Mouse (Mus musculus): ENCODE data around the gene Ndufb5. TPM values are rescaled to one million over a fixed set of nuclear protein-coding genes. Genes with fewer than 3 reads are reported as not detected.
"Not testable (repeated sequence)": the region's sequence is repeated elsewhere in the genome, so short reads cannot be mapped to it uniquely, and the experiment has no call there.

The Ndufb5 gene
- polyA plus RNA-seq, 1 experiment from 2014 or later, result 302 TPM

DNA sequence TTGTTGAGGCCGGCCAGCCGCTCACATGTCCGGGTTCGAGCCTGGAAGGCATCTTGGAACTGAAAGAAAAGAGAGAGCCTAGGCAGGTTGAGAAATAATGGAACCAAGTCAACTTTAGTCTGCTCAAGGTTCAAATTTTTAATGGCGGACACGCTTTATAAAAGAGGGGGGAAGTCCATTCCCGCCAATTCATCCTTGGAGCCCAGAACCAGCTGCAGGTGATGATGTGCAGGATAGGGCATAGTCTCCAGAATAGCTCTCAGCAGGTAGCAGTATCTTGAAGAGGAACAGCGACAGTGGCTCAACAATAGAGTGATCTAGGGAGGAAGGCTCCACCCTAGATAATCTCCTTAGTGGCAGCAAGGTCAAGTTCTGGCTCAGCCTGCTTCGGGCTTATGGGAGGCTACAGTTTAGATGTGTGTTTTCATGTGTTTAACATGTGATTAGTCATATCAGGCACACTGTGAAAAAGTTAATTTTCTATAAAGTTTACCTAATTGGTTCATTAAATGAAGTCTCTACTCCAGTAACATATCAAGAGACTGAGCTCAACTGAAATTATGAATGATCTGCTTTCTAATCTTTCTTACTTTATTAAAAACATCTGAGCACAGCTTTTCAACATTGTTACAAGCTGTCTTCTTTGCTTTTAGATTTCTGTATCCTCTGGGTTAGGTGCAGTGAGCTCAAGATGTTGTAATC lies 31.0 kb upstream of the Ndufb5 start, which contains the start of gene Actl6a:
TSS of gene Actl6a (plus strand) at position 652 of the 702 bp plus-strand sequence.
- H3K4me3 ChIP-seq; H3K9me3 ChIP-seq; H3K36me3 ChIP-seq; H3K27me3 ChIP-seq (ENCODE audit: insufficient read depth, poor library complexity, severe bottlenecking); H3K27ac ChIP-seq; DNase-seq (ENCODE audit: low spot score): not testable (repeated sequence)
- peaks cover 12% of the 10 kb centered on the region for H3K4me1 ChIP-seq (replicated peaks)
- 83% methylated on average over 9 of the region's 9 CpGs for WGBS

DNA sequence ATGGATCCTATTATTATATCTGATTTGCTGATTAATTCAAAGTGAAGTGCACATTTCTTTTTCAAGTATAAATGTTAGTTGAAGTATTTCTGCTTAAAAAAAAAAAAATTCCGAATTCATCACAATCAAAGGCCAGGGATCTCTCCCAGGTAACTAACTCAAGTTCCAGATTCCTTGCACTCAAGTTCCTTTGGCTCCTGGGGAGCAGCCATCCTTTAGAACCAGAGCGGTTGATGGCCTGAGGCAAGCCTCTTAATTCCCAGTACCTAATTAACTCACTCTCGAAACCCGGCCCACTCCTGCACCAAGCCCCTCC lies 28.8 kb upstream of the Ndufb5 start:
- peaks cover 12% of the 10 kb centered on the region for H3K4me1 ChIP-seq (replicated peaks)
- H3K27ac ChIP-seq, result peak overlapping the region; percentile 98
- no peaks in the 10 kb centered on the region for H3K27me3 ChIP-seq (ENCODE audit: insufficient read depth, poor library complexity, severe bottlenecking)
- H3K36me3 ChIP-seq, result peaks cover 18% of the 10 kb centered on the region
- DNase-seq (ENCODE audit: low spot score), result no peak
- no peaks in the 10 kb centered on the region for H3K9me3 ChIP-seq
- WGBS, result 4% methylated on average over 4 of the region's 4 CpGs
- peak overlapping the region; percentile 99 for H3K4me3 ChIP-seq

DNA sequence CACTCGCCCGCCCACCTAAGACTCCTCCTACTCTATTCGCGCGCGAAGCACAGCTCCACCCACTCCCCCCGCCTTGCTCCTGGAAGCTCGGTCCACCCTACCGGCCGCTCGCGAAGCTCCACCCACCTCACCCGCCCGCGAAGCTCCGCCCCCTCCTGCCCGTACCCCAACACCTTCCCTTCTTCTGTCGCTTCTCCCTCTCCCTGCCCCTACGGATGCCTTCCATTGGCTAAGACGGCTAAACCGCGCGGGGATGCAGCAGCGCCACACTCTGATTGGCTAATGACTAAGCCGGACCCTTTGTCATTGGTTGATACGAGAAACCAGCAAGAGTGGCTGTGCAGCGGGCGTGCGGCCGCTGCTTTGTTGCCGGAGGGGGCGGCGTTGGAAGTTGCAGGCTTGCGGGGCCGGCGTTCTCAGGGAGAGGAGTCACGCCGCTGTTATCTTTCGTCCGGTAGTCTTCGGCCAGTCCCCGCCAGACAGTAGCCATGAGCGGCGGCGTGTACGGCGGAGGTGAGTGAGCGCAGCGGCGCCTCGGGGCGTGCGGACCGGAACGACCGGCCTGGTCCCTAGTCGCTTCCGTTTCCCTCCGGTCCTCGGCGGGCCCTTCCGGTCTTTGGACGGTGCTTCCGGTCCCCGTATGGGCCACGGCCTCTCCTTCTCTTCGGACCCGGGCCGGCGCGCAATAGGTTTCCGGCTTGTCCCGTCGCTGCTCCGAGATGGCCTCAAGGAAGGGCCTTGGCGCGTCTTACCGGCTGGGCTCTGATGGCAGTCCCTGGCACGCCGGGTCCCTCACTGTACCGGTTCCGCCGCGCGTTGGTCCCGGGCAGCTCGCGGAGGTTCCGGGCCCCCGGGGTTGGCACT lies 28.2 kb upstream of the Ndufb5 start:
- Histone ChIP-seq H3K27me3 (ENCODE audit: insufficient read depth, poor library complexity, severe bottlenecking) (no peaks in the 10 kb centered on the region), H3K27ac (peak overlapping the region; percentile 98), H3K4me3 (peak overlapping the region; percentile 99), H3K9me3 (no peaks in the 10 kb centered on the region), H3K36me3 (peaks cover 24% of the 10 kb centered on the region), H3K4me1 (replicated peaks) (peaks cover 12% of the 10 kb centered on the region)
- WGBS, result under 1% methylated on average over 90 of the region's 90 CpGs
- peak; percentile 99 for DNase-seq (ENCODE audit: low spot score)

DNA sequence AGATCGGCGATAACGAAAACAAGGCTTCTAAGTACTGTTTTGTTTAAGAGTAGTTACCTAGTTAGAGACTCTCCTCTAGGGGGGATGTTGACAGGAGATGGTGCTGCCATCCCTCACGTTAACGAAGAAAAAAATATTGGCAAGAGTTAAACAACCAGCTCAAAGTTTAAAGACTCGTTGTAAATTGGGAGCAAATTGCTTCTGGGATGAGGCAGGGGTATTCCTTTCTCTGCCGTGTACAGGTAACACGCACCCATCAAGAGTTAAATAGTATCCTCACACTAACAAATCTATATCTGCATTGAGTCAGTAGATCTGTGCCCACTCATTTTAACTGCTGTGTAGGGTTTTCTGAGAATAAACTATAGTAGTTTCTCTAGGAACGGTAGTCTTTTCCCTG lies 27.4 kb upstream of the Ndufb5 start:
- Histone ChIP-seq H3K4me3 (peak overlapping the region; percentile 99), H3K27ac (peak overlapping the region; percentile 98), H3K27me3 (ENCODE audit: insufficient read depth, poor library complexity, severe bottlenecking) (no peaks in the 10 kb centered on the region), H3K4me1 (replicated peaks) (peaks cover 12% of the 10 kb centered on the region), H3K9me3 (no peaks in the 10 kb centered on the region), H3K36me3 (peaks cover 32% of the 10 kb centered on the region)
- no peak for DNase-seq (ENCODE audit: low spot score)
- 9% methylated on average over 9 of the region's 9 CpGs for WGBS

DNA sequence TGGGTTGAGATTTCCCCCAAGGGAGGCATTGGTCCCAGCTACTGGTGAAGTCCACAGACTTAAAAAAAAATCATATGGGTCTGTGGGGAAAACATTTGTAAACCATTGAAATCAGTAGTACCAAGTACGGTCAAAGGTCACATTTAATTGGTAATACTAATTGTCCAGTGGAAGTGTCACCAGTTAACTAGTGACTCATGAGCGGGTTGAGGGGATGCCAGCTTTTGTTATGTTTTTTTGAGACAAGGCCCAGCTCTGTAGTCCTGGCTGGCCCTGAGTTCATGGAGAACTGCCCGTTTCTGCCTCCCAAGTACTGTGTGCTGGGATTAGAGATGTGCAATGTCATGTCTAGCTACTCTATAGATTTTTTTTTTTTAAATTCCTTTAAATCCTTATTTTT lies 23.1 kb upstream of the Ndufb5 start:
- WGBS, result 91% methylated on average over 3 of the region's 3 CpGs

DNA sequence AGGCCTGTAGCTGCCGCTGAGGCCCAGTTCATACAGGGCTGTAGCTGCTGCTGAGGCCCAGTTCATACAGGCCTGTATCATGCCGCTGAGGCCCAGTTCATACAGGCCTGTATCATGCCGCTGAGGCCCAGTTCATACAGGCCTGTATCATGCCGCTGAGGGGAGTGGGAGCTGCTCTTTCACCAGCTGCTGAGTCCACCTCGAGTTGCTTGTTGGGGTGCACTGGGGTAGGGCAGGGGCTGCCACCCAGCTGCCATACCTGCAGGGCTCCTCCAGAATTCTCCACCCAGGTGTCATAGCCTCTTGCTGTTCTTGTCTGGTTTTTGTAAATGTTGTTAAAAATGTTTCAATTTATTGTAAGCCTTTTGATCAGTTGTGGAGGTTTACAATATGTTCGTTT lies 19.4 kb upstream of the Ndufb5 start:
- not testable (repeated sequence) for H3K27ac ChIP-seq; H3K4me1 ChIP-seq (replicated peaks); H3K9me3 ChIP-seq; H3K4me3 ChIP-seq; DNase-seq (ENCODE audit: low spot score); H3K27me3 ChIP-seq (ENCODE audit: insufficient read depth, poor library complexity, severe bottlenecking)
- 96% methylated on average over 6 of the region's 6 CpGs for WGBS
- H3K36me3 ChIP-seq, result peaks cover 100% of the 10 kb centered on the region

More for the DNA sequence above, 23.1 kb upstream of the Ndufb5 start:
- no peak overlapping the region for H3K27ac ChIP-seq
- H3K9me3 ChIP-seq, result no peaks in the 10 kb centered on the region
- H3K27me3 ChIP-seq (ENCODE audit: insufficient read depth, poor library complexity, severe bottlenecking), result no peaks in the 10 kb centered on the region
- no peak for DNase-seq (ENCODE audit: low spot score)
- H3K36me3 ChIP-seq, result peaks cover 75% of the 10 kb centered on the region
- H3K4me1 ChIP-seq (replicated peaks), result peaks cover 12% of the 10 kb centered on the region
- H3K4me3 ChIP-seq, result no peak overlapping the region

DNA sequence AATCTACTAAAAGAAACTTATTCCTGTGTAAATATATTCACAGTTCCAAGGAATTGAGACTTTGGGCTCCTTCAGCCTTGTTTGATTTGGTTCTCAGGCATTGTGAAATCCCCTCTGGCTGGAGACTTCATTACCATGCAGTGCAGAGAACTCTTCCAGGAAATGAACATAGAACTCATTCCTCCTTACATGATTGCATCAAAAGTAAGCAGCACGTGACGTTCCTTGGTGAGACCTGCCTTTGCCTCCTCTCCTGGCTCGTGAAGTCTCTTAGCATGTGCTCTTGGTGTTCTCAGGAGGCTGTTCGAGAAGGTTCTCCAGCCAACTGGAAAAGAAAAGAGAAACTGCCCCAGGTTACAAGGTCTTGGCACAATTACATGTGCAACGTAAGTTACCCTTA lies 18.5 kb upstream of the Ndufb5 start:
- Histone ChIP-seq H3K27me3 (ENCODE audit: insufficient read depth, poor library complexity, severe bottlenecking) (no peaks in the 10 kb centered on the region), H3K27ac (no peak overlapping the region), H3K4me3 (no peak overlapping the region), H3K9me3 (0 out of 2 replicates have a peak, but pooled peaks cover 1% of the 10 kb centered on the region), H3K36me3 (peaks cover 100% of the 10 kb centered on the region), H3K4me1 (replicated peaks) (no peaks in the 10 kb centered on the region)
- DNase-seq (ENCODE audit: low spot score), result no peak
- WGBS, result 95% methylated on average over 5 of the region's 5 CpGs

DNA sequence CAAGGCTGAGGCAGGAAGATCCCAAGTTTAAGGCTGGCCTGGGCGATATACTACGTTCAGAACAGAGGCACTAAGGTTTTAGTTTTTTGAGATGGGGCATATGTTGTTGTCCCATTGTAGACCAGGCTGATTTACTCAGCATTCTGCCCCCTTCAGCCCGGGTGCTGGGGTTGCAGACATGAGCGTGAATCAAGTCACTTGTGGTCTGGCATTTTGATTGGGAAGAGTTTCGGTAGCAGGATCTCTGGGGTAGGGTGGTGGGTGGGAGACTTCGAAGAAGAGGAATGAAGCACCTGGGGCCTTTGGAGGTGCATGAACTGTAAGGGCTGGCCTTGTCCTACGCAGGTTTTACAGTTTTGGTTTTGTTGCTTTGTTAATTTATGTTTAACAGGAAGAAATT lies 12.6 kb upstream of the Ndufb5 start:
- no peaks in the 10 kb centered on the region for H3K27me3 ChIP-seq (ENCODE audit: insufficient read depth, poor library complexity, severe bottlenecking)
- H3K9me3 ChIP-seq, result 0 out of 2 replicates have a peak, but pooled peaks cover 4% of the 10 kb centered on the region
- H3K4me3 ChIP-seq, result no peak overlapping the region
- H3K27ac ChIP-seq, result no peak overlapping the region
- peaks cover 99% of the 10 kb centered on the region for H3K36me3 ChIP-seq
- 94% methylated on average over 7 of the region's 7 CpGs for WGBS
- no peaks in the 10 kb centered on the region for H3K4me1 ChIP-seq (replicated peaks)
- no peak for DNase-seq (ENCODE audit: low spot score)

DNA sequence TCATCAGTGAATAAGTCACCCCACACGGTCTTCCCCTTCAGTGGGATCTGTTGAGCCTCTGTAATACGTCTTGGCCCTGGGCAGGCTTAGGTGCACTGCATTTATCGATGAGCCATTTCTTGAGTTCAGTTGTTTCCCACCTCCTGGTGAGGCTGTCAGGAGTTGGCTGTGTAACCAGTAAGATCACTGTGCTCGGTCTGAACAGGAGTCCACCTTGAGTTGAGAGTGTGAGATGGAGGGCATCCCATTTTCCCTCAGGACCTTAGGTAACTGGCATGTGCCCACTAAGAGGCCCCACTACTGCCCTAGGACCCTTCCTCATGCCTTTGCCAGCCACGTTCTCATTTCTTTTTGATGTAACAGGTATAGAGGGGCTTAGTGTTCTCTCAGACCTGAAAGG lies 10.8 kb upstream of the Ndufb5 start:
- DNase-seq (ENCODE audit: low spot score), result no peak
- no peak overlapping the region for H3K27ac ChIP-seq
- H3K36me3 ChIP-seq, result peaks cover 98% of the 10 kb centered on the region
- no peak overlapping the region for H3K4me3 ChIP-seq
- no peaks in the 10 kb centered on the region for H3K27me3 ChIP-seq (ENCODE audit: insufficient read depth, poor library complexity, severe bottlenecking)
- H3K9me3 ChIP-seq, result 0 out of 2 replicates have a peak, but pooled peaks cover 4% of the 10 kb centered on the region
- H3K4me1 ChIP-seq (replicated peaks), result no peaks in the 10 kb centered on the region
- WGBS, result 86% methylated on average over 5 of the region's 5 CpGs

DNA sequence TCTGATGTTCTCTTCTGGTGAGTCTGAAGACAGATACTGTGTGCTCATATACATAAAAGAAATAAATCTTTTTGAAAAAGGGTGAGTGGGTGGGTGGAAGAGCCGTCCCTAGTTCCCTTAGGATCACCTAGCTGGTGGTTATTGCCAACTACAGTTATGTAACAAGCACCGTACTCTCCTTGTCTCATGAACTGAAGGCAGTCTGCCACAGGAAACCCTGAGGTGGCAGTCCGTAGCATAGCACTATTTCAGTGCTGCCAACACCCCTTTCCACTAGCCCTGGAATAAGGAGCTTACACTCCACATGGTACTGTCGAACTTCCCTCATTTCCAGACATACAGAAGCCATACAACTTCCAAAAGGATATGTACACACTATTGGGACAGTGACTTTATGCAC lies 8.9 kb upstream of the Ndufb5 start:
- Histone ChIP-seq H3K4me3 (no peak overlapping the region), H3K4me1 (replicated peaks) (no peaks in the 10 kb centered on the region), H3K36me3 (peaks cover 97% of the 10 kb centered on the region), H3K27me3 (ENCODE audit: insufficient read depth, poor library complexity, severe bottlenecking) (no peaks in the 10 kb centered on the region), H3K9me3 (0 out of 2 replicates have a peak, but pooled peaks cover 4% of the 10 kb centered on the region), H3K27ac (no peak overlapping the region)
- no peak for DNase-seq (ENCODE audit: low spot score)
- 90% methylated on average over 4 of the region's 4 CpGs for WGBS

DNA sequence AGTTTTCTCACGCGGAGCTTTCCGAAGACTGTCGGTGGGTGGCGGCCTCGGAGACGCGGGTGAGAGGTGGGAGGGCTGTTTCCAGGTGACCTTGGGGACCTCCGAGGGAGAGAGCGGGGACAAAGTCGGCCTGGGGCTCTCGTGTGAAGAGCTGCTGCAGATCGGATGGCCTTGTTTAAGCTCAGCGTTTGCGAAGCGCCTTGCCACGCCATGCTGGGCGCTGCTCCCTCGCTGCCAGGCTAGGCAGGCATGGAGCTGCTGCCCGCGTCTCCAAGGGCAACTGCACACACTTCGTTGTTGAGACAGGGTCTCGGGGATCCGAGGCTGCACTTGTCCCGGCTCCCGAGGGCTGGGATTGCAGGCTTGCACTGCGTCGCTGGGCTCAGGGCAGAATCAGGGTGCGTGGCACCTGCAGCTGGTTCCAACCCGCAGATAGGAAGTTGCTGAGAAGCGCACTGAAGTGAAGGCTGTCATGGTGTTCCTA lies 424 bp downstream of the Ndufb5 start, which contains the start of gene Mrpl47:
TSS of gene Mrpl47 (minus strand) at position 434 of the 484 bp plus-strand sequence.
- Histone ChIP-seq H3K27ac (peak within 1 kb of the TSS; percentile 88), H3K4me3 (peak within 1 kb of the TSS; percentile 76), H3K36me3 (peaks cover 41% of the 10 kb centered on the region), H3K27me3 (ENCODE audit: insufficient read depth, poor library complexity, severe bottlenecking) (no peaks in the 10 kb centered on the region), H3K9me3 (no peaks in the 10 kb centered on the region), H3K4me1 (replicated peaks) (peaks cover 23% of the 10 kb centered on the region)
- under 1% methylated on average over 31 of the region's 31 CpGs for WGBS
- no peak for DNase-seq (ENCODE audit: low spot score)

DNA sequence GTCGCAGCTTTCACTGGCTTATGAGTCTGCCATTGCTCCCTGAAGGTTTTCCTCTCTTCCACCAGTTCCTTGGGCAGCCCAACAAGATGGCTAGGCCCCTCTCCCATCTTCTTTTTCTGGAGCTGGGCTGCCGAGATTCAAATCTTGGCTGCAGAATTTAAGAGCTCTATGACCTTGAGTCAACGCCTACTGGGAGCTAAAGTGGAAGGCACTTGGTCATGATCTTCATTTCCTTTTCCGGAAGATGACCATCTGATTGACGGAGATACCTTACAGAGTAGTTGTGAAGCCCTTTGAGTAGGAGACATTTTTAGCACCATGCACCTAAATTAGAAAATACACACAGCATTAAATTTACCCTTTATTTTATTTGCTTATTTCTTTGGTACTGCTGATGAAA lies 1.8 kb downstream of the Ndufb5 start:
- Histone ChIP-seq H3K9me3 (no peaks in the 10 kb centered on the region), H3K4me3 (peak overlapping the region; percentile 76; the same call in 1 of the 2 replicates), H3K27me3 (ENCODE audit: insufficient read depth, poor library complexity, severe bottlenecking) (no peaks in the 10 kb centered on the region), H3K36me3 (peaks cover 43% of the 10 kb centered on the region), H3K4me1 (replicated peaks) (peaks cover 23% of the 10 kb centered on the region), H3K27ac (no peak overlapping the region)
- WGBS, result 93% methylated on average over 5 of the region's 5 CpGs
- DNase-seq (ENCODE audit: low spot score), result no peak

DNA sequence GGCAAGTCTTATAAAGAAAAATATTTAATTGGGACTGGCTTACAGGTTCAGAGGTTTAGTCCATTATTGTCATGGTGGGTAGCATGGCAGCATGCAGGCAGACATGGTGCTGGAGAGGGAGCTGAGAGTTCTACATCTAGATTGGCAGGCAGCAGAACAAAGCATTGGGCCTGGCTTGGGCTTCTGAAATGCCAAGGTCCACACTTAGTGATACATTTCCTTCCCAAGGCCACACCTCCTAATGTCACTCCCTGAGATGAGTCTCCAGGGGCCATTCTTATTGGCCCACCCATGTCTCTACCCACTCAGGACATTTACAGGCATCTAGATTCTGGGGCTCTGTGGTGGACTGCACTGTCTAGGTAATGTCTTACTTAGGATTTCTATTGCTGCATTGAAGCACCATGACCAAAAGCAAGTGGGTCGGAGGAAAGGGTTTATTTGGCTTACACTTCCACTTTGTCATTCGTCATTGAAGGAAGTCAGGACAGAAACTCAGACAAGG lies 5.5 kb downstream of the Ndufb5 start:
- WGBS, result 94% methylated on average over 2 of the region's 2 CpGs
- no peaks in the 10 kb centered on the region for H3K27me3 ChIP-seq (ENCODE audit: insufficient read depth, poor library complexity, severe bottlenecking)
- no peak for DNase-seq (ENCODE audit: low spot score)
- peaks cover 72% of the 10 kb centered on the region for H3K36me3 ChIP-seq
- no peak overlapping the region for H3K4me3 ChIP-seq
- H3K27ac ChIP-seq, result no peak overlapping the region
- H3K4me1 ChIP-seq (replicated peaks), result peaks cover 12% of the 10 kb centered on the region
- no peaks in the 10 kb centered on the region for H3K9me3 ChIP-seq
